Mouse (Mus musculus) liver, postnatal 0 days (tissue): ENCODE measurements around the gene Myh6.

Experiments used
- CTCF ChIP-seq: sonication (generic); IDR thresholded peaks from 2 replicates; pipeline ENCODE4 v1.5.1; 2016; ENCODE audit warnings: antibody characterized with exemption, low read depth
- EP300 ChIP-seq: IDR thresholded peaks from 2 replicates; pipeline ENCODE4 v1.6.1; 2016; ENCODE audit warnings: antibody characterized with exemption, low read depth, mild to moderate bottlenecking

DNA sequence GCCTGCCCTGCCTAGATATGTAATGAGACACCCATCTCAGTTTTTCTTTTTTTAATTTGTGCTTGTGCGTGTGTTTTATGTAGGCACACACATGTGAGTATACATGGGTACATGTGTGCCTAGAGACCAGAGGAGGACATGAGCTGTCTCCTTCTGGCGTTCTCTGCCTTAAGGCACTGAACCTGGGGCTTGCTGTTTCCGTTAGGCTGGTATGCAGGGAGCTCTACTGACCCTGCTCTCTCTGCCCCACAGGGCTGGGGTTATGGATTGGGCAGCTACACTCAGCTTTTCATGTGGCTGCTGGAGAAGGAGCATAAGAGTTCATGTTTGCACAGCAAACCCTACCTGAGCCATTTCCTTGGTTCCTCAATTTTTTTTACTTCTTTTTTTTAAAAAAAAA lies 12.3 kb downstream of the Myh6 start:
- TF ChIP-seq CTCF (no peak), EP300 (no peak)
